Mouse (Mus musculus): ENCODE measurements at regions not wholly inside any gene's neighbourhood (a gene's known extent, or its start where the extent isn't known, plus 50 kb on each side); places are given as distances from the start of the nearest gene placed in this dataset.

GRCm38 (mm10) chr2:113959025-113959767, 54.2 kb downstream of the Gjd2 start:
- no peak for DNase-seq

GRCm38 (mm10) chr2:113952480-113952879, 60.9 kb downstream of the Gjd2 start:
- DNase-seq = no peak

- DNase-seq = peak; percentile 10
These were observed 64.0 kb downstream of the Gjd2 start for GRCm38 (mm10) chr2:113949296-113949990.

- DNase-seq = no peak
These were observed 81.7 kb downstream of the Gjd2 start for GRCm38 (mm10) chr2:113931689-113932088.

- DNase-seq = no peak
These were observed 82.5 kb downstream of the Gjd2 start for GRCm38 (mm10) chr2:113930948-113931347.

GRCm38 (mm10) chr2:113929650-113930049, 81.2 kb upstream of the Arhgap11a start:
- DNase-seq = no peak

GRCm38 (mm10) chr2:113924138-113924537, 75.7 kb upstream of the Arhgap11a start:
- no peak for DNase-seq

- no peak for DNase-seq
These were observed 70.5 kb upstream of the Arhgap11a start for GRCm38 (mm10) chr2:113918913-113919312.

GRCm38 (mm10) chr2:113914248-113914647, 65.8 kb upstream of the Arhgap11a start:
- DNase-seq = no peak

GRCm38 (mm10) chr2:113911188-113911587, 62.7 kb upstream of the Arhgap11a start:
- no peak for DNase-seq

GRCm38 (mm10) chr2:113909502-113909901, 61.0 kb upstream of the Arhgap11a start:
- no peak for DNase-seq

- no peak for DNase-seq
These were observed 60.2 kb upstream of the Arhgap11a start for GRCm38 (mm10) chr2:113908636-113909035.

- no peak for DNase-seq
These were observed 56.0 kb upstream of the Arhgap11a start for GRCm38 (mm10) chr2:113904414-113904813.

- no peak for DNase-seq
These were observed 55.4 kb upstream of the Arhgap11a start for GRCm38 (mm10) chr2:113903865-113904264.

GRCm38 (mm10) chr2:113903006-113903545, 54.6 kb upstream of the Arhgap11a start:
- DNase-seq = no peak

- DNase-seq = no peak
These were observed 53.9 kb upstream of the Arhgap11a start for GRCm38 (mm10) chr2:113902406-113902805.

- peak; percentile 1 for DNase-seq
These were observed 52.0 kb upstream of the Arhgap11a start for GRCm38 (mm10) chr2:113900496-113900895.

- no peak for DNase-seq
These were observed 50.3 kb upstream of the Arhgap11a start for GRCm38 (mm10) chr2:113898747-113899146.
